Mouse (Mus musculus) hindbrain, embryonic 10.5 days (tissue): ENCODE data around the gene Tmem108. TPM values are rescaled to one million over a fixed set of nuclear protein-coding genes. Genes with fewer than 3 reads are reported as not detected.

Experiments used
- DNase-seq: peaks from one replicate; pipeline ENCODE4 v3.0.0-alpha.2; 2017; ENCODE audit warnings: low spot score
- H3K27ac ChIP-seq: fragments of 300-500 bp; sonication (generic); 2 replicates; pipeline ENCODE4 v1.5.1; 2016; ENCODE audit warnings: mild to moderate bottlenecking, moderate library complexity
- H3K27me3 ChIP-seq: fragments of 300-500 bp; sonication (generic); 2 replicates; pipeline ENCODE4 v1.6.1; 2016; ENCODE audit warnings: mild to moderate bottlenecking; ENCODE audit not compliant: poor library complexity, insufficient read depth, severe bottlenecking
- H3K36me3 ChIP-seq: fragments of 300-500 bp; sonication (generic); 2 replicates; pipeline ENCODE4 v1.6.1; 2016; ENCODE audit warnings: mild to moderate bottlenecking, moderate library complexity
- H3K4me1 ChIP-seq: fragments of 300-500 bp; sonication (generic); replicated peaks from 2 replicates; pipeline ENCODE4 v1.6.1; 2016; ENCODE audit warnings: mild to moderate bottlenecking
- H3K4me3 ChIP-seq: fragments of 300-500 bp; sonication (generic); 2 replicates; pipeline ENCODE4 v1.5.1; 2016; ENCODE audit warnings: mild to moderate bottlenecking, moderate library complexity
- H3K9me3 ChIP-seq: fragments of 300-500 bp; sonication (generic); 2 replicates; pipeline ENCODE4 v1.6.1; 2016; ENCODE audit warnings: mild to moderate bottlenecking, moderate library complexity
- WGBS: fragments of 180-500 bp; shearing (Covaris S2); methylation state at CpG from one replicate; pipeline ENCODE4 v1.1.7; 2016; 5-methylcytosine and 5-hydroxymethylcytosine counted together
- polyA plus RNA-seq: library from polyadenylated mRNA; unstranded; fragments of >200 nt; fragmentation: Nextera tagmentation; extraction: Ambion mirVana; gene quantifications from 2 replicates; pipeline ENCODE4 v1.2.1, GENCODE M21; 2016

Tmem108 gene
- polyA plus RNA-seq, 1 experiment from 2014 or later, result 20.1 TPM

DNA sequence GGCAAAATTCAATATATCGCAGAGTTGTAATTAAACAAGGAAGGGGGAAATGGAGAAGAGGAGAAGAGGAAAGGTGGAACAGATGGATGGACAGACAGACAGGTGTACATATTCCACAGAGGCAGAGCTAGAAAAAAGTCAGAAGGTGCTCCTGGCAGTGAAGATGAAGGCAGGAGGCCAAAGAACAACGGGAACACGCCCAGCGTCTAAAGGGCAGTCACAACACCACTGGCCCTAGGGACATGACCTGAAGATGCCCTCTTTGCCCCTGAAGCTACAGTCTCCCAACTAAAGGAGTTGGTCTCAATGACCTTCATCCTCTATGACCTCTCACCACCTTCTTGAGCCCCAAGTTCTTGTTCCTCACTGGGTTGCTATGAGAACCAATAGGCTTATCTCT, 46.3 kb downstream of the Tmem108 start:
- no peak for DNase-seq
- H3K27me3 ChIP-seq, result no peaks in the 10 kb centered on the region
- H3K9me3 ChIP-seq, result no peaks in the 10 kb centered on the region
- no peak overlapping the region for H3K27ac ChIP-seq
- 95% methylated on average over 4 of the region's 4 CpGs for WGBS
- no peak overlapping the region for H3K4me3 ChIP-seq
- 0 out of 2 replicates have a peak, but pooled peaks cover 10% of the 10 kb centered on the region for H3K4me1 ChIP-seq
- H3K36me3 ChIP-seq, result no peaks in the 10 kb centered on the region

- no peaks in the 10 kb centered on the region for H3K9me3 ChIP-seq
- no peak overlapping the region for H3K27ac ChIP-seq
- no peaks in the 10 kb centered on the region for H3K36me3 ChIP-seq
- 80% methylated on average over 4 of the region's 4 CpGs for WGBS
- H3K4me1 ChIP-seq, result peaks cover 14% of the 10 kb centered on the region; the same call in 1 of the 2 replicates
- no peak overlapping the region for H3K4me3 ChIP-seq
- DNase-seq, result no peak
- no peaks in the 10 kb centered on the region for H3K27me3 ChIP-seq
Measured at GRCm38 (mm10) chr9:103713230-103713629, 48.4 kb downstream of the Tmem108 start.

GRCm38 (mm10) chr9:103712711-103713110, 48.9 kb downstream of the Tmem108 start:
- H3K27ac ChIP-seq, result no peak overlapping the region
- DNase-seq, result no peak
- 70% methylated on average over 7 of the region's 7 CpGs for WGBS
- no peaks in the 10 kb centered on the region for H3K36me3 ChIP-seq
- H3K9me3 ChIP-seq, result no peaks in the 10 kb centered on the region
- H3K4me1 ChIP-seq, result peaks cover 14% of the 10 kb centered on the region; the same call in 1 of the 2 replicates
- H3K4me3 ChIP-seq, result no peak overlapping the region
- H3K27me3 ChIP-seq, result no peaks in the 10 kb centered on the region

DNA sequence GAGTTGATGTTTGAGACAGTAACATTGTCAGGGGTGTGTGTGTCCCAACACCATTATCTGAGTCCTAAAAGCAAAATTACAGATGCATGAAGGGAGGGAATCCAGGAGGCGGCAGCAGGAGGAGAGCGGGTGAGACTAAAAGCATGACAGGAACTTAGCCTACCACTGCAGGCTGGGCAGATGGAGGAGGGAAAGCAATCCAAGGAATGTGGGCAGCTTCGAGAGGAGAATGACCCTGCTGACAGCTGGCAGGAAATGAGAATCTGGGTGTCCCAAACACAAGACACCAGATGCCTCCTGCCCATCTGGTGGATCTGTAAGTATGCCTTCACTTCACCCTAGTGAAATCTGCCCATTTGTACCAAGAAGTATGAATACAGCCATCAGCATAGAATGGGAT, 51.9 kb downstream of the Tmem108 start:
- no peak for DNase-seq
- H3K36me3 ChIP-seq, result peaks cover 4% of the 10 kb centered on the region; the same call in 1 of the 2 replicates
- no peak overlapping the region for H3K4me3 ChIP-seq
- no peaks in the 10 kb centered on the region for H3K27me3 ChIP-seq
- WGBS, result 52% methylated on average over 3 of the region's 3 CpGs
- no peaks in the 10 kb centered on the region for H3K9me3 ChIP-seq
- no peak overlapping the region for H3K27ac ChIP-seq
- peaks cover 14% of the 10 kb centered on the region; the same call in 1 of the 2 replicates for H3K4me1 ChIP-seq

DNA sequence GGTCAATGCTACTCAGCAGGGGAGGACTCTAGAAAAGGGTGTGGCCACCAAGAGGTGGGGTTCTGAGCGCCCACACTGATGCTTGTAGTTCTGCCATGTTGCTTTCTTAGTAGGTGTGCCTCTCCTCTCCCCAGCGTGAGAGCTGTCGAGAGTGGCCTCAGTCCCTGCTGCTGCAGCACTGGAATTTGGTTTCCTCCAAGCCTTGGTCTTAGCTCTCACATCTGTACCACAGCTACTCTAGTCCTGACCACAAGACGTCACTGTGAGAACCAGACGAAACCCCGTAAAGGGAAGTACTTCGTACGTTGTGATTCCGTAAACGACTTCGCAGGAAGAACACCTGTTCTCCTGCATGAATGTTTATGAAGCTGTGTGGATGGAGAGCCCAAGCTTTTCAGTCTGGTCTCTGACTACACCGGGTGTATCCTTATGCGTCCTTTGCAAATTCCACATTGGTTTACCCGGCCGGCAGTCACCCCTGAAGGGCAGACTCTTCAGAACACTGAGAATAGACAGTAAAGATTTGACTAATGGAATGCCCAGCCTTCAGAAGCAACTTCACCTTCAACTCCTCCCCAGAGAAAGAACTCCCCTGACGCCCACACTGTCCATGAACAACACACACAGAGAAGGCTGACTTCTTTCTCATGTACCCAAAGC, 53.0 kb downstream of the Tmem108 start:
- no peaks in the 10 kb centered on the region for H3K27me3 ChIP-seq
- H3K36me3 ChIP-seq, result peaks cover 4% of the 10 kb centered on the region; the same call in 1 of the 2 replicates
- H3K4me3 ChIP-seq, result no peak overlapping the region
- H3K27ac ChIP-seq, result no peak overlapping the region
- H3K9me3 ChIP-seq, result no peaks in the 10 kb centered on the region
- H3K4me1 ChIP-seq, result peaks cover 14% of the 10 kb centered on the region; the same call in 1 of the 2 replicates
- DNase-seq, result no peak
- 83% methylated on average over 16 of the region's 16 CpGs for WGBS

- Histone ChIP-seq H3K9me3 (no peaks in the 10 kb centered on the region), H3K4me3 (no peak overlapping the region), H3K36me3 (peaks cover 4% of the 10 kb centered on the region; the same call in 1 of the 2 replicates), H3K27ac (no peak overlapping the region), H3K27me3 (no peaks in the 10 kb centered on the region), H3K4me1 (peaks cover 14% of the 10 kb centered on the region; the same call in 1 of the 2 replicates)
- no peak for DNase-seq
Measured at GRCm38 (mm10) chr9:103707857-103708256, 53.8 kb downstream of the Tmem108 start.

GRCm38 (mm10) chr9:103707000-103707790, 54.4 kb downstream of the Tmem108 start:
- WGBS, result 84% methylated on average over 8 of the region's 8 CpGs
- no peaks in the 10 kb centered on the region for H3K27me3 ChIP-seq
- no peaks in the 10 kb centered on the region for H3K9me3 ChIP-seq
- no peak overlapping the region for H3K4me3 ChIP-seq
- no peak for DNase-seq
- H3K4me1 ChIP-seq, result peaks cover 10% of the 10 kb centered on the region; the same call in 1 of the 2 replicates
- H3K27ac ChIP-seq, result no peak overlapping the region
- H3K36me3 ChIP-seq, result peaks cover 4% of the 10 kb centered on the region; the same call in 1 of the 2 replicates

GRCm38 (mm10) chr9:103705717-103706116, 55.9 kb downstream of the Tmem108 start:
- 92% methylated on average over 4 of the region's 4 CpGs for WGBS
- no peaks in the 10 kb centered on the region for H3K9me3 ChIP-seq
- H3K4me3 ChIP-seq, result no peak overlapping the region
- H3K27me3 ChIP-seq, result no peaks in the 10 kb centered on the region
- H3K36me3 ChIP-seq, result peaks cover 4% of the 10 kb centered on the region; the same call in 1 of the 2 replicates
- DNase-seq, result no peak
- H3K4me1 ChIP-seq, result peaks cover 3% of the 10 kb centered on the region; the same call in 1 of the 2 replicates
- H3K27ac ChIP-seq, result no peak overlapping the region

GRCm38 (mm10) chr9:103703014-103703413, 58.6 kb downstream of the Tmem108 start:
- H3K27ac ChIP-seq, result no peak overlapping the region
- H3K36me3 ChIP-seq, result peaks cover 4% of the 10 kb centered on the region; the same call in 1 of the 2 replicates
- no peaks in the 10 kb centered on the region for H3K9me3 ChIP-seq
- H3K4me1 ChIP-seq, result no peaks in the 10 kb centered on the region
- WGBS, result 84% methylated on average over 16 of the region's 16 CpGs
- no peak overlapping the region for H3K4me3 ChIP-seq
- no peak for DNase-seq
- no peaks in the 10 kb centered on the region for H3K27me3 ChIP-seq

DNA sequence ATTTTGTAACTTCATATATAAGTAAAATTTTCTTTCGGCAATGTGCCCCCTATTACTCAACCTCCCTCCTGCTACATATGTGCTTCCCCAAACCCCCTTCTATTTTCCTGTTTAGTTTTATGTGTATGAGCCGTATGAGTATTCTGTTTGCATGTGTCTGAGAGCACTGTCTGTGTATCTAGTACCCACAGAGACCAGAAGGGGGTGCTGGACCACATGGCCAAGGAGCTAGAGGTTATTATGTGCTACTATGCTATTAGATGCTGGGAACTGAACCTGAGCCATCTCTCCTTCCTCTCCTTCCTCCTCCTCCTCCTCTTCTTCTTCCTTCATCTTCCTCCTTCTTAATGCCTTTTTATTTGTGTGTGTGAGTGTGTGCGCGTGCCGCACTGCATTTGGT, 59.2 kb downstream of the Tmem108 start:
- no peak for DNase-seq
- Histone ChIP-seq H3K27ac (no peak overlapping the region), H3K4me3 (no peak overlapping the region), H3K27me3 (no peaks in the 10 kb centered on the region), H3K9me3 (no peaks in the 10 kb centered on the region), H3K4me1 (no peaks in the 10 kb centered on the region), H3K36me3 (peaks cover 4% of the 10 kb centered on the region; the same call in 1 of the 2 replicates)
- 90% methylated on average over 5 of the region's 5 CpGs for WGBS

DNA sequence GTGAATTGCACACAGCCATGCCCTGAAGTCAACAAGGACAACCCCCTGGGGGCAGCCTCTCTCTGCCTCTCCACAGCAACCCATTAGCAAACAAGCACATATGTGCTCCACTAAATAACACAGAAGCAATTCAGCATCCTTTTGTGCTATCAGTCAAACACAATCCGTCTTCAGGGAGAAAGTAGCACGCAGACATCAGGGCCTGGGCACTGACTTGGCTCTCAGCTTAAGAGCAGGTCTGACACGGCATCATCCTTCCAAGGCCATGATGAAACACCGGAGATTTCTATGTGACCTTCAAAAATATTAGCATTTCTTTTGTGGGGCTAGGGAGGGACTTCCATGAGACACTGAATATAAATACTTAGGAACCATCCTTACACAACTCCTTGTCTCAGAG, 60.2 kb downstream of the Tmem108 start:
- Histone ChIP-seq H3K4me3 (no peak overlapping the region), H3K27ac (no peak overlapping the region), H3K9me3 (no peaks in the 10 kb centered on the region), H3K36me3 (peaks cover 4% of the 10 kb centered on the region; the same call in 1 of the 2 replicates), H3K4me1 (no peaks in the 10 kb centered on the region), H3K27me3 (no peaks in the 10 kb centered on the region)
- DNase-seq, result no peak
- 79% methylated on average over 4 of the region's 4 CpGs for WGBS

DNA sequence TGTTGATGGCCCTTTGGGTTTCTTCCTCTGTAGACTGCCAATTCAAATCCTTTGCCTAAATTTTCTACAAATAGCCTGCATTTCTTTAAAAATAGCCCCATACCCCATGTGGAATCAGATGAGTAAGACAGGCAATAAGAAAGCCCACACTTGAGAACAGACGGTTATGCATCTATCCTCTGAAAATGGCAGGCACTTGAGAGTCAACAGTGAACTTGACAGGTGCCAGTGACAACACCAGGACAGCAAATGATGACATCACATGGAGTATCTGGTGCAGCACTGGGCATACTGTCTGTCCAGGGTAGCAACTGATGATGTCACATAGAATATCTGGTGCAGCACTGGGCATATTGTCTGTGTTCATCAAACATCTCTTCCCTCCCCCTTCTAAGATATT, 61.4 kb downstream of the Tmem108 start:
- H3K27me3 ChIP-seq, result no peaks in the 10 kb centered on the region
- H3K36me3 ChIP-seq, result no peaks in the 10 kb centered on the region
- no peaks in the 10 kb centered on the region for H3K4me1 ChIP-seq
- H3K4me3 ChIP-seq, result no peak overlapping the region
- no peak for DNase-seq
- 0 out of 2 replicates have a peak, but pooled peaks cover 4% of the 10 kb centered on the region for H3K9me3 ChIP-seq
- H3K27ac ChIP-seq, result no peak overlapping the region
- 92% methylated on average over 1 of the region's 1 CpGs for WGBS

- no peaks in the 10 kb centered on the region for H3K36me3 ChIP-seq
- 0 out of 2 replicates have a peak, but pooled peaks cover 7% of the 10 kb centered on the region for H3K9me3 ChIP-seq
- DNase-seq, result no peak
- H3K27ac ChIP-seq, result no peak overlapping the region
- no peak overlapping the region for H3K4me3 ChIP-seq
- peaks cover 5% of the 10 kb centered on the region; the same call in 1 of the 2 replicates for H3K4me1 ChIP-seq
- WGBS, result 88% methylated on average over 6 of the region's 6 CpGs
- no peaks in the 10 kb centered on the region for H3K27me3 ChIP-seq
Measured at GRCm38 (mm10) chr9:103696967-103697366, 64.7 kb downstream of the Tmem108 start.
